Comparison of ENCODE assay signal across 8 mouse cellular contexts in genomic region chr2:153995770-153996169, GRCm38 (mm10). TPM values are rescaled to one million over a fixed set of nuclear protein-coding genes. Genes with fewer than 3 reads are reported as not detected.
DNase-seq lines count a peak whose midpoint lies in the region; ATAC-seq lines count a peak whose summit lies in the region.

No protein-coding gene starts in this region.

- no peak overlapping the region for H3K9ac ChIP-seq in liver, embryonic 12.5 days

- H3K4me3 ChIP-seq in liver, embryonic 12.5 days, result no peak overlapping the region

- H3K4me1 ChIP-seq in liver, embryonic 12.5 days, result no peaks in the 10 kb centered on the region

- H3K4me2 ChIP-seq in liver, embryonic 12.5 days, result no peak overlapping the region

- H3K9me3 ChIP-seq in liver, embryonic 12.5 days (replicated peaks), result no peaks in the 10 kb centered on the region

- no peak overlapping the region for H3K27ac ChIP-seq in liver, embryonic 12.5 days

- no peaks in the 10 kb centered on the region for H3K36me3 ChIP-seq in liver, embryonic 12.5 days

- ATAC-seq in granulocyte monocyte progenitor cell, adult 5-6 weeks (replicated peaks; ENCODE audit: poor library complexity, severe bottlenecking), result peak; percentile 82
- 0 out of 2 replicates have a peak, but pooled peaks have one; percentile 10 for ATAC-seq in liver, embryonic 12.5 days

- DNase-seq in 3T3-L1 (ENCODE audit: low read depth, low spot score) (peak; percentile 85), ZHBTc4 (ENCODE audit: low read depth, low spot score) (peak; percentile 68)
- DNase-seq in cerebellum, postnatal 4 days (ENCODE audit: low spot score in 2 of 2), result peak; percentile 67 to 88
- peak; percentile 77 to 89 for DNase-seq in kidney, postnatal 25 days
- DNase-seq in ovary, postnatal 10 days (ENCODE audit: low spot score), result peak; percentile 58
- DNase-seq in thymus, postnatal 10 days (ENCODE audit: low spot score in 2 of 2), result peak; percentile 5 to 45

- no peaks in the 10 kb centered on the region for H3K27me3 ChIP-seq in liver, embryonic 12.5 days (replicated peaks)

- 5% methylated on average over 7 of the region's 7 CpGs for WGBS in liver, embryonic 12.5 days (ENCODE audit: insufficient replicate concordance)

RNA-seq across cellular contexts. Expression of gene Bpifa2, which starts 12.3 kb away (rescaled TPM):
- not detected in 2 replicates for total RNA-seq in granulocyte monocyte progenitor cell, adult 5-6 weeks (2014; fragmentation: Nextera tagmentation)
- not detected in 2 replicates for total RNA-seq in granulocyte monocyte progenitor cell, adult 5-6 weeks (2017)
- not detected in 2 replicates for polyA plus RNA-seq in liver, embryonic 12.5 days (2016; fragmentation: Nextera tagmentation; extraction: Ambion mirVana)

RNA-seq across cellular contexts. Expression of gene Bpifa6, which starts 21.0 kb away (rescaled TPM):
- not detected in 2 replicates for total RNA-seq in granulocyte monocyte progenitor cell, adult 5-6 weeks (2014; fragmentation: Nextera tagmentation)
- total RNA-seq in granulocyte monocyte progenitor cell, adult 5-6 weeks (2017), result not detected in 2 replicates
- polyA plus RNA-seq in liver, embryonic 12.5 days (2016; fragmentation: Nextera tagmentation; extraction: Ambion mirVana), result not detected in 2 replicates

RNA-seq across cellular contexts. Expression of gene Bpifb4, which starts 57.8 kb away (rescaled TPM):
- total RNA-seq in granulocyte monocyte progenitor cell, adult 5-6 weeks (2014; fragmentation: Nextera tagmentation), result not detected in 2 replicates
- total RNA-seq in granulocyte monocyte progenitor cell, adult 5-6 weeks (2017), result not detected in 2 replicates
- polyA plus RNA-seq in liver, embryonic 12.5 days (2016; fragmentation: Nextera tagmentation; extraction: Ambion mirVana), result 0.08 TPM in 1 of 2 replicates, not detected in the other

Comparison
In these comparisons a context has a peak if more than half of its experiments do, and no peak if none do; other contexts are left out.
1. DNase-seq: peak in every context shown above with its lines; median percentile 85 in 3T3-L1; 83 in kidney, postnatal 25 days; 78 in cerebellum, postnatal 4 days; 68 in ZHBTc4; 58 in ovary, postnatal 10 days; 25 in thymus, postnatal 10 days.